Comparison of ENCODE assay signal across 22 mouse cellular contexts in genomic region chr12:31885844-31886606, GRCm38 (mm10).
DNase-seq lines count a peak whose midpoint lies in the region; ATAC-seq and TF ChIP-seq lines count a peak whose summit lies in the region.
"Had no signal": no experiment of that assay in that cellular context is flagged by ENCODE, and none has a peak within 500 bp of the region (broad histone marks: within the 10 kb centered on the region; RNA-seq: fewer than 3 reads in every experiment).

No protein-coding gene starts in this region.

- H3K27me3 ChIP-seq in forebrain, postnatal 0 days (ENCODE audit: insufficient read depth, low read length), result no peaks in the 10 kb centered on the region
- no peaks in the 10 kb centered on the region for H3K27me3 ChIP-seq in forebrain, embryonic 12.5 days
- H3K27me3 ChIP-seq: embryonic facial prominence, embryonic 13.5 days; limb, embryonic 12.5 days; liver, embryonic 13.5 days; neural tube, embryonic 12.5 days had no signal

- WGBS in forebrain, postnatal 0 days, result 89% methylated on average over 11 of the region's 11 CpGs
- WGBS in forebrain, embryonic 12.5 days, result 95% methylated on average over 11 of the region's 11 CpGs

- no peak overlapping the region for H3K9ac ChIP-seq in forebrain, postnatal 0 days
- no peak overlapping the region for H3K9ac ChIP-seq in forebrain, embryonic 12.5 days
- H3K9ac ChIP-seq: embryonic facial prominence, embryonic 13.5 days; limb, embryonic 12.5 days; liver, embryonic 13.5 days; lung, embryonic 14.5 days; neural tube, embryonic 12.5 days had no signal

- TF ChIP-seq CTCF in forebrain, postnatal 0 days (IDR thresholded peaks at IDR 0.05; ENCODE audit: low read depth), result no peak

- no peak overlapping the region for H3K27ac ChIP-seq in forebrain, postnatal 0 days (ENCODE audit: low read depth, low read length)
- H3K27ac ChIP-seq in forebrain, embryonic 12.5 days, result no peak overlapping the region
- H3K27ac ChIP-seq: embryonic facial prominence, embryonic 13.5 days; limb, embryonic 12.5 days; liver, embryonic 13.5 days; macrophage; neural tube, embryonic 12.5 days had no signal

- H3K4me3 ChIP-seq in forebrain, postnatal 0 days (ENCODE audit: low read depth, low read length), result no peak overlapping the region
- H3K4me3 ChIP-seq in forebrain, embryonic 12.5 days (replicated peaks), result no peak overlapping the region
- H3K4me3 ChIP-seq: embryonic facial prominence, embryonic 13.5 days; limb, embryonic 12.5 days; liver, embryonic 13.5 days; neural tube, embryonic 12.5 days had no signal

- ATAC-seq in forebrain, postnatal 0 days, result peak; percentile 36; the same call in 1 of the 2 replicates
- ATAC-seq in forebrain, embryonic 12.5 days (ENCODE audit: low FRiP score), result no peak
- ATAC-seq: hindbrain, embryonic 16.5 days had no signal

- no peaks in the 10 kb centered on the region for H3K9me3 ChIP-seq in forebrain, postnatal 0 days (ENCODE audit: low read length)
- H3K9me3 ChIP-seq in forebrain, embryonic 12.5 days, result no peaks in the 10 kb centered on the region
- H3K9me3 ChIP-seq: embryonic facial prominence, embryonic 13.5 days; limb, embryonic 12.5 days; liver, embryonic 13.5 days; neural tube, embryonic 12.5 days had no signal

- H3K36me3 ChIP-seq in forebrain, postnatal 0 days (ENCODE audit: insufficient read depth), result peaks cover 8% of the 10 kb centered on the region
- peaks cover 9% of the 10 kb centered on the region for H3K36me3 ChIP-seq in forebrain, embryonic 12.5 days (replicated peaks)

- peaks cover 3% of the 10 kb centered on the region; the same call in 1 of the 2 replicates for H3K4me1 ChIP-seq in forebrain, postnatal 0 days (ENCODE audit: insufficient read depth)
- peaks cover 7% of the 10 kb centered on the region for H3K4me1 ChIP-seq in forebrain, embryonic 12.5 days
- H3K4me1 ChIP-seq: embryonic facial prominence, embryonic 13.5 days; limb, embryonic 12.5 days; liver, embryonic 13.5 days; neural tube, embryonic 12.5 days had no signal

- no peak overlapping the region for H3K4me2 ChIP-seq in forebrain, postnatal 0 days (ENCODE audit: low read depth)
- no peak overlapping the region for H3K4me2 ChIP-seq in forebrain, embryonic 12.5 days
- H3K4me2 ChIP-seq: embryonic facial prominence, embryonic 13.5 days; limb, embryonic 12.5 days; liver, embryonic 13.5 days; lung, embryonic 14.5 days; midbrain, embryonic 11.5 days; neural tube, embryonic 12.5 days had no signal

- no peak for DNase-seq in forebrain, postnatal 0 days
- peak; percentile 87 for DNase-seq in brain, adult 2 months (ENCODE audit: low read depth, low spot score)
- DNase-seq in frontal cortex, postnatal 36 days (ENCODE audit: low spot score in 2 of 2), result peak; percentile 72 to 85
- DNase-seq in right cerebral cortex, adult 2 months (ENCODE audit: low spot score in 2 of 2), result peak; percentile 73 to 81
- DNase-seq in natural killer cell, adult 2 months (ENCODE audit: low spot score in 2 of 2), result no peak
- no peak for DNase-seq in urinary bladder, postnatal 14 days (ENCODE audit: low spot score)
- DNase-seq in lung, postnatal 10 days, result no peak
- DNase-seq: adrenal gland, adult 8-10 months; cerebellum, postnatal 10 days; gastrocnemius, postnatal 25 days; kidney, adult 2 months; kidney, postnatal 14 days; liver, embryonic 13.5 days; lung, embryonic 14.5 days; thymus, postnatal 25 days had no signal

Comparison
In these comparisons a context has a peak if more than half of its experiments do, and no peak if none do; other contexts are left out.
1. DNase-seq: peak in brain, adult 2 months (single experiment), frontal cortex, postnatal 36 days (2 of 2) and right cerebral cortex, adult 2 months (2 of 2); none in forebrain, postnatal 0 days (single experiment), natural killer cell, adult 2 months (0 of 2), urinary bladder, postnatal 14 days (single experiment) and lung, postnatal 10 days (single experiment).